Mouse (Mus musculus) monocyte, adult 5-6 weeks (primary cell): ENCODE measurements around the gene Ptgdr2. TPM values are rescaled to one million over a fixed set of nuclear protein-coding genes. Genes with fewer than 3 reads are reported as not detected.

Experiments
- ATAC-seq: fragments of 153-309, 156-312 bp; replicated peaks from 2 replicates; pipeline ENCODE4 v1.8.0; 2017; ENCODE audit warnings: mild to moderate bottlenecking; ENCODE audit not compliant: low TSS enrichment, insufficient number of reproducible peaks, severe bottlenecking, poor library complexity, low FRiP score
- total RNA-seq: library from RNA; stranded (forward); fragments of 200-1000, 200-491, 200-594 nt; gene quantifications from 3 replicates; pipeline ENCODE4 v1.2.3, GENCODE M21; 2017

Ptgdr2 gene
- 0.75 to 1.6 TPM in 2 of 3 replicates, not detected in the other for total RNA-seq

DNA sequence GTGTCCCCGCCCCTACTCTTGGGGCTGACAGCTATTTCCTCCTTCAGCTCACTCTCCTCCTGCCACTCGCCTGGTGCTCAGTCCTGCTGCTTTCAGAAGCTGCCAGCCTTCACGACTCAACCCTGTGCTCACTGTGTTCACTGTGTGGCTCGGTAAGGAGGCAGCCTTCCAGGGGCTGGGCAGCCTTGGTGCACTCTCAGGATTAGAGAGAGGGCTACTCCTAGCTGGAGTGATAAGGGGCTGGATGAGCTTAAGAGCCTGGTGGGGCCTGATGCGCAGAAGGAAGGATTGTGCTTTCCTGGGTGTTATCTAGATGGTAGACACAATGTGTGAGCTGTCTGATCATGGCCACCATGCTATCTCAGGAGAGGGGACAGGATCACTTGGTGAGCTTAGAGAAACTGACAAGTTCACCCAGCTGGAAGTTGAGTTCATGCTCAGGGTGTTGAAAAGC, at the start of gene Ptgdr2:
Ptgdr2 (plus strand) TSS at position 51 of the 454 bp plus-strand sequence.
- no peak for ATAC-seq

DNA sequence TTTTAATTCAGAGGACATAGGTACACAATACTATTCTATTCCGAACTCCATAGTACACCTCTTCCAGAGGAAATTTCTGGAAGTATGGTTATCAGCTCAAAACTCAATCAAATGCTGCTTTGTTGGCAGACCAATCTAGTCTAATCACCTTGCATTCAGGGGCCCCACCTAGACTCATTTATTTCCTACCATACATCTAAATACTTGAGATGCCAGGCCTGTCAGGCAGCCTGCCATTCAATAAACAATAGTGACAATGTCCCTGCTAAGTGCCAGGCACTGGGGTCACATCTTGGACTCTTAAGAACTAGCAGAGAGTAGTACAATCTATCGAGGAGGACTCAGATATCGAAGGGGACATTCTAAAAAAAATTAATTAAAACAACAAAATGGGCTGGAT, 44.8 kb upstream of the Ptgdr2 start:
- ATAC-seq = no peak

DNA sequence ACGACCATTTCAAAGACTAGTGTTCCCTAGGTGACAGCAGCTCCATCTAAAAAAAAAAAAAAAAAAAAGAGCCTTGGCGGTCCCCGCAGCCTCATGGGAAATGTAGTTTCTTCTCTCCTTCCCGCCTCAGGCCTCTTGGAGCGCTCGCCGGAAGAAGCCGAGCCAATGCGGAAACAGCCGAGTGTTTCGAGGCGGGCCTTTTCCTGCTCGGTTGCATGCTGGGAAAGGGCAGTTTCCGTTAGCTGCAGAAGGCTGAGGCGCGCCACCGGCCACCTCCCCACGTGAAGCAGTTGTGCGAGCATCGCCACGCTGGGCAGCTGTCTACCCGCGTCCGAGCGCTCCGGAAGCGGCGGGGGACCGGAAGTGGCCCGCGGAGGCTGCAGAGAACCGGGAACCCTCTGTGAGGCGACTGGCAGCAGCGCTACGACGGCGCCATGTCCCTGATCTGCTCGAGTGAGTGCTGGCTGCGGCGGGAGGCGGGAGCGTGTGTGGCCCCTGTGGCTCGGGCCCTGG, 41.9 kb upstream of the Ptgdr2 start, which contains the start of gene Prpf19:
Prpf19 (plus strand) TSS at position 216 of the 513 bp plus-strand sequence.
- ATAC-seq = peak; percentile 99

DNA sequence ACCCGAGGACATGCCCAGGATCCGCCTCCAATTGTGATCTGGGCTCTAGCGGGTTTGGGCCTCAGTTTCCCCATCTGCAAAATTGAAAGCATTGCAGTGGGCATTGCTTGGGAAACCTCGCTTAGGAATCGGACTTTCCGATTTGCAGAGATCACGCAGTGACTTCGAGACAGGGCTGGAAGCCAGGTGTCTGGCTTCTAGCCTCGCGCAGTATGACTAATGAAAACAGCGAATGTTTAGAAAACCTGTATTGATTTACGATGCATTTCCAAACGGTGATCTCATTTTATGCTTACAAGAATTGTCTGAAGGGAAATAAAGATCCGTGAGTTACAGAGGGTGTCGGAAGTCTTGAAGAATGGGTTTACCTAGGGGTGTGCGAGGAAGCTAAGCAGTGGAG, 41.3 kb upstream of the Ptgdr2 start:
- no peak for ATAC-seq

DNA sequence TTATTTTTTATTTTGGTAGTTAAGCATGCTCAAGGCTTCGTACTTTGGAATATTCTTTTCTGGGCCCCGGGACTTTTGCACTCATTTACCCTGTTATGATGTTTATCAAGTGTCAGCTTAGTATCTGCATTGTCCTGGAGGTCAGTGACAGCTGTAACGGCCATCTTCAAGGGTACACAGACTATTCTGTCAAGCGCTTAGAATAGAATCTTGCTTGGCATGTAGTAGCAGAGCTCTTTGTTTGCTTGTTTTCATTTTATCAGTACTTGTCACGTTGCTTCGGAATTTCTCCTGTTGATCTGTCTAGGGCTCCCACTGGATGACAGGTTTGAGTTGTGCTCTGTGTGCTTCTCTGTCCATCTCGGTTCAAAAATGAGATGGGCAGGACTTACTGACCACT, 40.1 kb upstream of the Ptgdr2 start:
- ATAC-seq = no peak

DNA sequence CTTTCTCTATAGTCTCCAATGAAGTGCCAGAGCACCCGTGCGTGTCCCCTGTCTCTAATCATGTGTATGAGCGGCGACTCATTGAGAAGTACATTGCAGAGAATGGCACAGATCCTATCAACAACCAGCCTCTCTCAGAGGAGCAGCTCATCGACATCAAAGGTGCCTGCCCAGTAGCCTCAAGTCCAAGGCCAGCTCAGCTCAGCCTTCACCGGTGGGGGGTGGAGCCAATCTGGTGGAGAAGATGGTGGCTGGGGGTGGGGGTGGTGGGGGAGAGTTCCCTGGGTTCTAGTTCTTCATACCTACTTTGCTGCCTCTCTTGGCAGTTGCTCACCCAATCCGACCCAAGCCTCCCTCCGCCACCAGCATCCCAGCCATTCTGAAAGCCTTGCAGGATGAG, 39.5 kb upstream of the Ptgdr2 start:
- ATAC-seq = no peak

DNA sequence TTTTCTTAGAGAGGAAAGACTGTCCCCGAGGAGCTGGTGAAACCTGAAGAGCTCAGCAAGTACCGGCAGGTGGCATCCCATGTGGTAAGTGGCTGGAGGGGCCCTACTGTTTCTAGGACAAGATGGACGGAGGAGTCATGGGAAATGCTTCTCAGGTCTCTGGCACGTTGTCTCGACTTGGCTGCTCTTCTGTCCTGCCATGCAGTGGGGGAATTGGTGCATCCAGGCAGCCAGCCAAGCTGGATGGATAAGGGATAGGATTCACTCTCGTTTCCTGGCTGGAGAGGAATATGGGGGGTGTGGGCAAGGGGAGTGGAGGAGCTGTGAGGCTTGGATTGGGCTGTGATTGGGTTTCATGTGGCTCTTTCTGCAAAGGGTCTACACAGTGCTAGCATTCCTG, 36.6 kb upstream of the Ptgdr2 start:
- ATAC-seq = no peak

DNA sequence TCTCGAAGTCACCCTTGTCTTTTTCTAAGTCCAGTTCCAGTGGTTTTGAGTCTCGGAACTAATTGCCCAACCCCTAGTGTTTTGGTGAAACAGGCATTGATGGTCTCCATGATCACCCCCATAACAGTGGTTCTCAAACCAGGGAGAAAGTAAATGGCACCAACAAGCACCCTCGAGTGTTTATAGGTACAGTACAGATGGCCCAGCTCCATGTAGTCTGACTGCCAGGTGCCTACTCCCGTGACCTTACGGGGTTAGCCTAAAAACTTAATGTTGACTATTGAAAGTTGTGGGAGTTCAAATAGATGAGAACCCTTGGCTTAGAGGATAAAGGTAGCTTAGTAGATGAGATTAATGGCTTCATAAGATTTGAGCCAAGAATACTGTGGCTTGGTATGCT, 35.9 kb upstream of the Ptgdr2 start:
- ATAC-seq = no peak

DNA sequence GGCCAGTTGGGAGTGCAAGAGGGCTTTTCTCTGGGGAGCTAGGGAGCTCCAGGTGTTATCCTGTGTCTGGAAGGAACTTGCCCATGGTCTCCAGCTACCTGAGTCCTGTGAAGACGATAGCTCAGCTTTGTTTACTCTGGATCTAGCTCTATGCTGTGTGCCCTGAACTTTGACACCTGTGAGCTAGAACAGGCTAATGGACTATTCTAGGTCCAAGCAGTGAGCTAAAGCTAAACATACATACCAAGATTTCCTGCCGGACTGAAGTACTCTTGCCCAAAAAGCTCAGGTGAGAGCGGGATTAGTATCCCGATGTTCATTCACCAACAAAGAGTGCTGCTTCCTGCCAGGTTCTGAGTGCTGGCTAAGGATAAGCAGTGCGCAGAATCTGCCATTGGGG, 32.4 kb upstream of the Ptgdr2 start:
- ATAC-seq = no peak

DNA sequence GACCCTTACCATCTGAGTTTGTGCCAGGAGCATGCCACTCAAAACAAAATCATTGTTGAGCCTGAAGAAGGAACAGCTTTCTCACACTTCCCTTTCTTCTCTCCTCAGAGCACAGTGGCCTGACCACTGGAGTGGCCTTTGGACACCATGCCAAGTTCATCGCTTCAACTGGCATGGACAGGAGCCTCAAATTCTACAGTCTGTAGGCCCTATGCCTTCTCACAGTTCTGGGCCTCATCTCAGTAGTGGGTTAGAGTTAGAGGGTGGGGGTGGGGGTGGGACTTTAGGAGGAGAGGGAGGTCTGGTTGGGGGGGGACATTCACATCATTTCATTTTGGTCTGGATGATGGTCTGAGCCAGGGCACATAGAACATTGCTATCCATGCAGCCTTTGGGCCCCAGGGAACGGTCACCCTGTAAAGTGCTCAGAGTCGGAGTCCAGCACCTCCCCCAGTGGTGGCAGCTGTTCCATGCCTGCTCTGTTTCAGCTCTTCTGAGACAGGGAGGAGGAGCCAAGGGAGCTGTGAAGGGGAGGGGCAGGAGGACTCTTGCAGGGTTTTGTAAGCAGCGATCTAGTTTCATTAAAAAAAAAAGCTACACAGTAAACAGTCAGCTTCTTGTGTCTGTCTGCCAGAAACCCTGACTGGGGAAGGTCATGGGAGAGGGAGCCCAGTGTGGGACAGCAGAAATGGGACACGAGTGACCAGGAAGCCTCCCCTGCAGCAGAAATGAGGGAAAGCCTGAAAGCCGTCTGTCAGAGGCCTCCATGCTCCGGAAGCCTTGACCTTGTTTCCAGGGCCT, 31.8 kb upstream of the Ptgdr2 start:
- ATAC-seq = no peak

DNA sequence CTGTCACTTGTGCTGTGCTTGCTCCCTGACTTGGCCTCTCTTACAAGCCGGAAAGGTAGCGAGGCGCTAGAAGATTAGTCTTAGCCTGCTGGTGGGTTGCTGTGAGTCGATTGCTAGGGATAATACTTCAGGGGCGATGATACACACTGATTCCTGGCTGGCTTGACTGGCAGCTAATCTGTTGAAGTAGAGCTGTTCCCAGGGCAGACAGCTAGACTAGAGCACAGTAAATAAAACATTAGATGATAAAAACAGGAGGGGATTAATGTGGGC, 31.3 kb upstream of the Ptgdr2 start:
- no peak for ATAC-seq

DNA sequence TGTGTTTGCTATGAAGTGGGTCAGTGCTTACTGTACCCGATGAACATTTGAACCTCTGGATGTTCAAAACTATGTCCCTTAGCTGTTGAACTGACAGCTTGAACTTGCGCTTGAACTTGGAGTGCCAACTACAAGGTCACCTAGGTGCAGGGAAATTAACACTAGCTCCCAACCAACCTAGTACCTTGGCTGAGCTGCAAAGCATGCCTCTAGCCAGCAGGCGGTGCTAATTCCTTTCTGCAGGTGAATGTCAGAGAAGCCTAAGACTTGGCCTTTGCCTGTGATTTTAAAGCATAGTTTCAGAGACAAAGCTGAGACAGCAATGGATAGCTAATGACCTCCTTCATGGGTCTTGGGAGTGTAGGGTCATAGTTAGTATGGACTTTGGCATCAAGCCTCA, 29.1 kb upstream of the Ptgdr2 start:
- ATAC-seq = peak; percentile 34; the same call in 1 of the 2 replicates

DNA sequence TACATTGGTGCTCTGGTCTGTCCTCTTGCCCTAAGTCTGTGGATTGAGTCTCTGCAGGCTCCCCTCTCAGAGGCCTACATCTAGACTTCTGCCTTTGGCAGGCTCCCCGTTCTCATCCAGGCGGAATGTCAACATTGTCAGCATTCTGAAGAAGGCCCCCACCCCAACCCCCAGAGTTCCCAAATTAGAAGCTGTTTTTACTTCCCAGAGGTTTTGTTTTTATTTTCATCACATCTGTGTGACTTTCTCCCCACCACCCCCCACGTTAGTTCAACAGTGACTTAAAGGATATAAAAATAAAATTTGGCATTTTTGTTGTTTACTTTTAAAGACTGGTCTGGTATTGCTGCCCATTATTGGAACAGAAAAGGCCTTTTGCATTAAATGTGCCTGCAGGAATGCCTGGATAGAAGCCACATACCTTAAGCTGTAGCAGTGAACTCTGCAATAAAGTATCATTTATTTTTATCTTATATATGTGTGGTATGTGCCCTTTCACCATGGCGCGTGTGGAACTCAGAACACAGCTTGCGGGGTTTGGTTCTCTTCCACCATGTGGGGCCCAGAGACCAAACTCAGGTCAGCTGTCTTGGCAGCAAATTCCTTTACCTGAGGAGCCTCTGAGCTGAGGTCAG, 27.8 kb upstream of the Ptgdr2 start:
- no peak for ATAC-seq

DNA sequence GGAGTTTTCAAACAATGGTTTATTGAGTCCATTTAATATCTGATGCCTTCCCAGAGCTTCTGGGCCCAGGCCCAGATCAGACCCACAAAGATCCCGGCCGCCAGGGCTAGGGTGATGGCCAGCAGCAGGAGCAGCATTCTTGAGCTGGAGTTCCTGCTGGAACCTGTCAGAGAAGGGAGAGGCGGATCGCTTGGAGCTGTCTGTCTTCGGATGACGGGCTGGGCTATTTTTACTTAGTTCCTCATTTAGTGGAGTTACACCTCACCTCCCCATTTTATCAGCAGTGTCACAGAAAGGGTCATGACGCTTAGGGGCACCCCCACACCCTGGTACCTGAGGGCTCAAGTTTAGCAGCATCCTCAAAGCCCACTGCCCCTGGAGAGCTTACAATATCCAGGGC, 22.7 kb upstream of the Ptgdr2 start:
- peak; percentile 74 for ATAC-seq

DNA sequence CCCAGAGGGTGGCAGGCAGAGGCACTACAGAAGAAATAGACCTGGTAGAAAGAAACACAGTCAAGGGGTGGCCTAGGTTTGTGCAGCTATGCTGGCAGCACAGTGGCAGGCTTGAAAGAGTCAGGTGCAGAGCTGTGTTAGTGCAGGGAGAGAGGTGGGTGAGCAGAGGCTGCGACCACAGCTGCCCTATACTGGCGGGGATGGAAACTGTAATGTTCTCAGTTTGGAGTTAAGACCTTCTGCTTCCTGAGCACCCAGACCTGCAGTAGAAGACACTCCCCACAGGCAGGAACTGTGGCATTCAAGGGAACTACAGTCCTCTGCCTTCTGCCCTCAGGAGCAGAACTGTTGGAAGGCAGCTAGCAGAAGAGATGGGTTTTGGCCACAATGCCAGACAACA, 22.1 kb upstream of the Ptgdr2 start:
- no peak for ATAC-seq

DNA sequence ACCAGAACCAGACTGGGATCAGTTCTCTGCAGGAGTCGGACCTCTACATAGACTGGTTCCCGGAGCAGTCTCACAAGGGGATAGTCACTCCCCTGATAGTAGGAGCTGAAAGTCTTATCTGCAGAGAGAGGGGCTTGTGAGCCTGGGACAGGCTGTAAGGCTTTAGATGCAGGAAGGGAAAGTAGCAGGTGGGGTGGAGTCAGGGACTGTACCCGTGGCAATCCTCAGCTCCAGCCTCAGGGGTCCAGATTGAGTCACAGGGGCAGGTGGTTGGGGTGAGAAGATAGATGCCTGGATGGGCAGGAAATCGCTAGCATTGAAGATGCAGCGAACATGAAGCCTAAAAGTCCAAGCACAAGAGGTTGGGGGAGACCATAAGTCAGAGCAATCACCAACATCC, 20.5 kb upstream of the Ptgdr2 start:
- ATAC-seq = no peak

DNA sequence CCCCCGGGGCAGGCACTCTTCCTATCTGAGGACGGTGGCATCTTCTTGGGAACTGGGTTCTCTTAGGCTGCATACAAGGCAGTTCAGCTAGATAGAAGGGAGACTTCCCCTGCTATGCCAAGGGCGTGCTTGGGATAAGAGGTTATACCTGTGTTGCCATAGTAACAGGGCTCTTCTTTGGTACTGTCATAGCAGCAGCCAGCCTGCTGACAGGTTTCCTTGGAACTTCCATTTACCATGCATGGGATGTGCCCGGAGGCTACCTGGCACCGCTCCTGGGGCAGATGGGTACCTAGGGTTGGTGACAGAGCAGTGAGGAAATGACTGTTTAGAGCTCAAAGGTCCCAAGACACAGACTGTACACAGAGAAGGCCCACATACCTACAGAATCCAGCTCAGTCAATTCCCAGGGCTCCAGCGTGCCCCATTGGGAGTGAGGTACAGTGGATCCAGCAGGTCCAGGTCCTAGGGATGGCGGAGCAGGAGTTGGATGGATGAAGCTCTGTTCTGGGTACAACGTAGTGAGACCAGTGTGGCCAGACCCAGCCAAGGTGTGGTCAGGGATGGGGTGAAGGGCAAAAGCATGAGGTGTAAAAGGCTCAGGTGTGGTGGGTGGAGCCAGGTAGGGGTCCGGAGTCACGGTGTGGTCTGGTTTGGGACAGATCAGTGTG, 18.5 kb upstream of the Ptgdr2 start:
- ATAC-seq = no peak

DNA sequence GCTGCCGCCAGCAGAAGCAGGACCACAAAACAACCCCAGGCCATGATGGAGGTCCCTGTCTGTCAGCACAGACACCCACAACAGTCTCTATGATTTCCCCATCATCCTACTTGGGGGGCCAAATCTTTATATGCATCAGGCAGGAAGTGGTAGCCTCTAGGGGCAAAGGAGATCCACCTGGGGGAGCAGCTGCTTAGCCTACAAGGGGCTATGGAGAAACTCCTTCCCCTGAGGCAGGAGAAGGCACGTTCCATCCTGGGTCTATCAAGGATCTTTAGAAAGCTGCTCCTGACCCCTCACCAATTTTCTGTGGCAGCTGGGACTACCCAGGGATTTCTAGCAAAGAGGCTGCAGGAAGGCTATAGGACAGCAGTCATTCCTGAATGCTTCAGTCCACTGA, 16.4 kb upstream of the Ptgdr2 start, which contains the start of gene Zp1:
Zp1 (minus strand) TSS at position 101 of the 400 bp plus-strand sequence.
- no peak for ATAC-seq

DNA sequence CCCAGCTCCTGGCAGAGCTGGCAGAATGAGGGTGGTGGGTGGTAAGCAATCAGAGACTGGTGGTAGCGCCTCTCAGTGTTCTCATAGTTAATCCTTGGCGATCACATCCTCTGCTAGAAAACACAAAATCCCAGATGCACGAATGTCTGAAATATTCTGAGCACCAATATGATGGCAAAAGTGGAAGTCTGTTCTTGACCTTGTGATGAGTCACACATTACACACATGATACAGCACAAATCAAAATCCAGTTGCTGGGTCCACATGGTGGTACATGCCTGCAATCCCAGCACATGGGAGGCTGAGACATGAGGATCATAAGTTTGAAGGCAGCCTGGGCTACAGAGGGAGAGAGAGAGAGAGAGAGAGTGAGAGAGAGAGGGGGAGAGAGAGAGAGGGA, 15.9 kb upstream of the Ptgdr2 start:
- ATAC-seq = no peak

DNA sequence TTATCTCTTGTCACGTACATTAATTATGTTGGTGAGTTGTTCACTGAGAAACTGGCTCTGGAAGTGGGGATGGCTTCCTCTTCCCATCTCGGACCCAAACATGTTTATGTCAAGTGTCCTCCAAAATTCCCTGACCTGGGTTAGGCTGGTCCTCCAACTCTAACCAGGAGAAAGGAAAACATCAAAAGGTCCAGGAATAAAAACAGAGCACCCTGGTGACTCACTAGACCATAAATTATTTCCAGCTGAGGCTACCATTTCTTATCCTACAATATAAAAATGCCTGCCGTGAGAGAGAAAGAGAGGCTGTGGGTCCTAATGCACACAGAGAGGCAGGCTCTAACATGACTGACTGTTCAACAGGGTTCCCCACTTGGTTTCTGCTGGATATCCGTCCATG, 12.7 kb upstream of the Ptgdr2 start:
- ATAC-seq = no peak
